Mouse (Mus musculus): ENCODE data around the gene Rnf215. TPM values are rescaled to one million over a fixed set of nuclear protein-coding genes. Genes with fewer than 3 reads are reported as not detected.
A peak's percentile ranks its signal among the peaks of the same experiment; 100 is the strongest.
"Not testable (repeated sequence)": the region's sequence is repeated elsewhere in the genome, so short reads cannot be mapped to it uniquely, and the experiment has no call there.

Rnf215 gene
- total RNA-seq, 2 experiments from 2014 or later = 2.5 to 8.6 TPM

DNA sequence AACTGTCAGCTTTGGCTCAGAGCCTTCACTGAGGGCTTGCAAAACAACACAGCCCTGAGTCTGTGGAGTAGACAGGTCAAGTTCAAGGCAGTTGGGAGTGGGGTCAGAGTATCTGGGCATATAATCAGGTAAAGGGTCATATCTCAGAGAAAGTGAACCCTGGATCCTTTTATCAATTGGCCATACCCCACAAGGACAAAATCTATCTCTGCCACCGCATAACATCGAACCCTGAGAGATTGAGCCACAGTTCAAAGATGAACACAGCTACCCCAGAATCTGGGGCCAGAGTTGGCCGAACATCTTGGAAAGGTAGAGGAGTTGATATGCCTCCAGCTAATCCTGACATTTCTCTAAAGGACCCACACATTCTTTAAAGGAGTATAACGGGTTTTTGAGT, 23.0 kb upstream of the Rnf215 start:
- no peak for ATAC-seq (replicated peaks; ENCODE audit: low FRiP score, poor library complexity, severe bottlenecking)

GRCm38 (mm10) chr11:4112861-4113260, 22.1 kb upstream of the Rnf215 start:
- no peak for ATAC-seq (replicated peaks; ENCODE audit: low FRiP score, poor library complexity, severe bottlenecking)

DNA sequence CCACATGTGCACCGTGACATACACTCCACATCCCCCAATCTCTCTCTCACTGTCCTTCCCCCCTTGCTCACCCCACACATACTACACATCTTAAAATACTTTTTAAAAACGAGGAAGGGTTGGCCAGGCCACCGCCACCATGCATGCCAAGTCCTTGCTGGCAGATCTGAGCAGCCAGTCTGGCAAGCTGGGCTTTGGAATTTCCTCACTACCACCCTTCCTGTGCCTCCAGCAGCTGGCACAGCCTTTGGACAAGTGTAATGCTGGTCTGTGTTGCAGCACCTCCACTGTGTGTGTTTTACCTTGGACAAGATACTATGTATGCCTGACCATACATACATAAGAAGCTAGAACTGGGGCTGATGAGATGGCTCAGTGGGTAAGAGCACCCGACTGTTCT, 21.5 kb upstream of the Rnf215 start:
- ATAC-seq (replicated peaks; ENCODE audit: low FRiP score, poor library complexity, severe bottlenecking) = no peak

DNA sequence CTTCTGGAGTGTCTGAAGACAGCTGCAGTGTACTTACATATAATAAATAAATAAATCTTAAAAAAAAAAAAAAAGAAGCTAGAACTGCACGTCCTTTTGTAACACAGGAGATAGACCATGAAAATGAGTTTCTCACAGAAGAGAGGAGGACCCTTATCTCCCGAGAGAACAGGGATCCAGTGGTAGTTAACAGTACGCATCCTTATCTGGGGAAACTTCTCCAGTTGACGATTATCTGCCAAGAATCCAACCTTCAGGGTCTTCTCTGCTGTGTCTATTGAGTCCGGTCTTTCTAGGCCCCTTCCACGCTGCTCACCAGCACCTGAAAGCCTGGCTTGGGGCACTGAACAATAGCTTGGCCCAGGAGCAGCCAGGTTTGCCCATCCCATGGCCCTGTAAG, 21.0 kb upstream of the Rnf215 start:
- no peak for ATAC-seq (replicated peaks; ENCODE audit: low FRiP score, poor library complexity, severe bottlenecking)

- ATAC-seq (replicated peaks; ENCODE audit: low FRiP score, poor library complexity, severe bottlenecking) = not testable (repeated sequence)
Measured at GRCm38 (mm10) chr11:4114541-4114940, 20.5 kb upstream of the Rnf215 start.

DNA sequence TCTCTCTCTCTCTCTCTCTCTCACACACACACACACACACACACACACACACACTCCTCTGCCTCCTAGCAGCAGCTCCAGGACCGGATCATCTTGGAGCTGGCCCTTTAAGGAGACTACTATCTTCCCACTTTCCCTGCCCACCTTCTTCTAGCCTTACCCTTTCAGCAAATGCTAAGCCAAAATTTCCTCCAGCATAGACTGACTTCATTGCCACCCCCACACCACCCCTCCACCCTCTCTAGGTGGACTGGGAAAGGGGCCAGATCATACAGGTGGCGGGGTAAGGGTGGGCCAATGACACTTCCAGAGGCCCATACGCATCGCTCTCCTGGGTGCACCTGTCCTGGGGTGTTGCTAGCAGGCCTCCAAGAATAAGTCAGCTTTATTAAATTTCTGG, 19.6 kb upstream of the Rnf215 start:
- ATAC-seq (replicated peaks; ENCODE audit: low FRiP score, poor library complexity, severe bottlenecking) = no peak

- peak; percentile 54 for ATAC-seq (replicated peaks; ENCODE audit: low FRiP score, poor library complexity, severe bottlenecking)
Measured at GRCm38 (mm10) chr11:4116458-4117141, 18.4 kb upstream of the Rnf215 start.

DNA sequence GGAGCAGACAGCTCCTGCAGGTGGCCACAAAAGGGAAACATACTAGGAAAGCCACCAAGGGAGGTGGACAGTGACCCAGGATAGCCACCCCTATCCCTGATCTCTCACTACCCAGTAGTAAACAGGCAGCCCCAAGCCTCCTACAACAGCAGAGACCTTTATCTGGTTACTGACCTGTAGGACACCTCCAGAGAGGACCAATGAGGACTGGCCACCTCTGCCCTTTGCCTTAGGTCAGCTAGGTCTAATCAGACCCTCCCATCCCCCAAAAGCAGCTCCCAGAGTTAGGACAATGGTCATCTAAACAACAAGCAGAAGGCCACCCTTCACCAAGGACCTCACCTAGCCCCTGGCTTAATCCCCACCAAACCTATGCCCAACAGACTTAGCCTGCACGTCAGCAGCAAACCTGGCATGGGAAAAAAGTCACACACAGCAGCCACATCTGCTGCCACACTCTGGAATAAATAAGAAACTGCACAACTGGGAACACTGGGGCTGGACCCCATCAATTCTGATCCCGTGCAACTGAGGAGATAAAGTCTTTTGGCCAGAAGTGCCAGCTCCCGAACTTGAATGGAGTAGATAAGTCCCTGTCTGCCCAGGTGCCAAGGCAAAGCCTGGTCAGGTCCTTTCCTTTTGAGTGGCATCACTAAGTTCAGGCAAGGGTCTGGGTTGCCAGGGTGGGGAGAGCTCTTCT, 17.5 kb upstream of the Rnf215 start:
- peak; percentile 38 for ATAC-seq (replicated peaks; ENCODE audit: low FRiP score, poor library complexity, severe bottlenecking)

- peak; percentile 72 for ATAC-seq (replicated peaks; ENCODE audit: low FRiP score, poor library complexity, severe bottlenecking)
Measured at GRCm38 (mm10) chr11:4118081-4118921, 16.7 kb upstream of the Rnf215 start.

GRCm38 (mm10) chr11:4119635-4120034, 15.4 kb upstream of the Rnf215 start:
- no peak for ATAC-seq (replicated peaks; ENCODE audit: low FRiP score, poor library complexity, severe bottlenecking)

DNA sequence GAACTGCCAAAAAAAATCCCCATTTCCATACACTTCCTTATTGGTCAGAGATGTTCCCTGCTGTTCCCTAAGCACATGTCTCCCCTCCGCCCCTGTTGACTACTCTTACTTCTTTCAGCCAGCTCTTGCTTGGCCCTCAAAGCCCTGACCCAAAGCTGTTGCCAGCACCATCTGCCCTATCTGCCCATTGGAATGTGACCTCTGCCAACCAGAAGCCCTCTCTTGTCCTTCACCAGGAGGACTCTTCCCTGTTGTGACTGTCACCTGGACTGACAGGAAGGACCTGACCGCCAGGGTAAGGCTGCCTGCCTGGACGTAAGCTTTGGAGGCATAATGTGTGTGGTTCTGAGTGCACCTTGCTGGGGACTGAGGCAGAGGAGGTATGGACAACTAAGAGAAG, 13.3 kb upstream of the Rnf215 start:
- no peak for ATAC-seq (replicated peaks; ENCODE audit: low FRiP score, poor library complexity, severe bottlenecking)

DNA sequence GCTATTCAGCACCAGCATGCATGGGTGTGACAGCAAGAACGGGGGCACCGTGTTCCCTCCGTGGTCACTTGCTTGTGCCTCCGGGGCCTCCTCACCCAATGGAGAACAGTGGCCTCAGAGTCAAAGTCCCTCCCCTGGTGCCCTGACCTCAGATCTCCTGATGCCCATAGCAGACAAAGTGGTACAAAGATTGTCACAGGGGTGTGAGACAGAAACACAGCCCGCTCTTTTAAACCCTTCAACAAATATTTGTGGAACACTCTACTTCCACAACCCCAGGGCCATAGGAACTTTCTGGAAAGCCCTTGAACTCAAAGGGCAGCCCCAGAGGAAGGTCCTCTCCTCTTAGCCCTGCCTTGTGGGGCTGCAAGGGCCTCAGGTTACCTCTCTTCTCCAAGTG, 12.8 kb upstream of the Rnf215 start:
- no peak for ATAC-seq (replicated peaks; ENCODE audit: low FRiP score, poor library complexity, severe bottlenecking)

DNA sequence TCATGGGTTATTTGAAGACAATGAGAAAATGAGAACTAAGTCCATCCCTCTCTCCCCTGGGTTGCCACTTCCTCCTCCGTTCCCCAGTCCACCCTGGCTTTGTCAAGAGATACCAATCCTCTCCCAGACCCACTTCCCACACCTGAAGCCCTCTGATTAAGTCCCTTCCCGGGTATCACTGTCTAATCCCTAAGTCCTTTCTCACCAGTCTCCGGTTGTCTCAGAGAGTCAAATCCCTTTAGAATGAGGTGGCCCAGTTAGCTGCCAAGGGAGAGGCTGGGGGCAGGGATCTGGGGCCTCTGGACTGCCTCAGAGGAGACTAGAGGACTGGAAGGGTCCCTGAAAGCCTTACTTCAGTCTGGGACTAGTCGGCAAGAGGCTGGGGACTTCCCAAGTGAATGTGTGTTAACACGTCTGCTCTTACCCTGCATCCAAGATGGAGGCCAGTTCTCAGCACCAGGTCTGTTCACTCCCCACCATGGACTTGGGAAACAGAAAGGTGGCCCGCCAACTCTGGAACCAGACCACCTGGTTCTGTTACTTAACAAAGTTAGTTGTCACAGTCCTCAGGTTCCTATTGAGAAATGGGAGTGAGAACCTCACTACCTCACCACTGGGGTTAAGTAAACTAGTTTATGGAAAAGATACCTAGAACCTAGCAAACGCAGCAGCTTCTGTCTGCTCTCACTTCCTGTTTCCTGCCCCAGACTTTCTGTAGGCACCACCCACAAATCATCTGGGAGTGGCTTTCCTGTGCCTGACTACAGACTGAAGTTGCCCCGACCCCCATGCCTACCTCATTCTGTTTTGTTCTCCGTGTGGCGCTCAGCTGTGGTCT, 12.0 kb upstream of the Rnf215 start, which contains the start of gene Sec14l2:
Sec14l2 (minus strand) TSS at position 674 of the 838 bp plus-strand sequence.
- no peak for ATAC-seq (replicated peaks; ENCODE audit: low FRiP score, poor library complexity, severe bottlenecking)

DNA sequence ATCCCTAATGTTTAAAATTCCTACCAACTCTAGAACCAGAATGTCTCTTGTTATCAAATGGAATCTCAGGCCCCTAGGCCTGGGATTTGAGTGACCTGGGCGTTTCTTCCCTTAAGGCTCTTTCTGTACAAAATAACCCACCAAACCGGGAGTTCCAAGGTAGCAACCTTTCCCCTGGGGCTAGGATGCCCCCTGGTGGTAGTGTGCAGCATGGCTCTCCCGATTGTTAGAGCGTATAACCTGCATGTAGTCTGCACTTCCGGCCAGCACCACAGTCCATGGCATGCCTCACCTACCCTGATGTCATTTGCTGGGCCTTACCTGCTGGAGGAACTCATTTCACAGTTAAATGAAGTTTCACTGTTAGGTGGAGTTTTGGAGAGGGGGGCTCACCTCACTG, 11.1 kb upstream of the Rnf215 start:
- ATAC-seq (replicated peaks; ENCODE audit: low FRiP score, poor library complexity, severe bottlenecking) = peak; percentile 76

GRCm38 (mm10) chr11:4127059-4127458, 7.9 kb upstream of the Rnf215 start:
- ATAC-seq (replicated peaks; ENCODE audit: low FRiP score, poor library complexity, severe bottlenecking) = no peak

DNA sequence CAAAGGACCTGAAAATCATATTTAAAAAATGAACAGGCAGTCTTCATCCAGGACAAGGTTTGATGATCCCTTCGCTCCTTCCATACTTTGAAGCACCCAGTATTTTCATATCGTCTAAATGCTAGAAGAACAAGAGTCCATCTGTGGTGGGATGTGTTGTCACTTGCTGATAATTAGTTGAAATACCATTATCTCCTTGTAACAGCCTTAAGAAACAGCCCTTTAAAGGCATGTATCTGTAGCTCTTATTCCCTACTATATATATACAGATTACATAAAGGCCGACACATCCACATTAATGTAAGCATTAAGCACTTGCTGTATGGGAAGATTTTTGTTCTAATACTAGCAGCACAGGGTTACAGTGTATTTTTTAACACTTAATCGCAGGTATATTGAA, 6.5 kb upstream of the Rnf215 start:
- ATAC-seq (replicated peaks; ENCODE audit: low FRiP score, poor library complexity, severe bottlenecking) = peak; percentile 30; the same call in 1 of the 2 replicates

GRCm38 (mm10) chr11:4133450-4133849, 1.6 kb upstream of the Rnf215 start:
- no peak for ATAC-seq (replicated peaks; ENCODE audit: low FRiP score, poor library complexity, severe bottlenecking)

GRCm38 (mm10) chr11:4134400-4134799, 602 bp upstream of the Rnf215 start:
- no peak for ATAC-seq (replicated peaks; ENCODE audit: low FRiP score, poor library complexity, severe bottlenecking)

DNA sequence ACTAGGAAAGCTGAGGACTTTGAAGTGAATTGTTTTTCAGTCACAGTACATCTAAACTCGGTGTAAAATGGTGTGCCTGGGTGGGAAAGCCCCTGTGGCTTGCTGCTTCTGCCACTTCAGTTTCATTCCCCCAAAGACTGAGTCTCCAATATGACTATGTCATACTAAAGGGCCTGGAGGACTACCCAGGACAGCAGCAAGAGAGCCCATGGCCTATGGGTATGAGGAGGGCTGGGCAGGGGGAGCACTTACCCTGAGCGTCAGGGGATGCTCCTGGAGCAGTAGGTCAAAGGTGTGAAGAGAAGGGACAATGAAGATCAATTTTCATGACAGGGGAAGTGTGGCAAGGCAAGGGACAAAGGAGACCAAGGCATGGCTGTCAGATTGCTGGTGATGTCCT, 4.0 kb downstream of the Rnf215 start:
- no peak for ATAC-seq (replicated peaks; ENCODE audit: low FRiP score, poor library complexity, severe bottlenecking)

- ATAC-seq (replicated peaks; ENCODE audit: low FRiP score, poor library complexity, severe bottlenecking) = no peak
Measured at GRCm38 (mm10) chr11:4141505-4141904, 6.5 kb downstream of the Rnf215 start.

Data from erythroblast, adult 5-6 weeks (primary cell).